Mouse (Mus musculus) forebrain, embryonic 14.5 days (tissue): ENCODE data around the gene Acox1. TPM values are rescaled to one million over a fixed set of nuclear protein-coding genes. Genes with fewer than 3 reads are reported as not detected.

Source experiments
- ATAC-seq: fragments of 200-750 bp; cut with Nextera tagmentation; 2 replicates; pipeline ENCODE4 v1.8.0; 2017; ENCODE audit warnings: mild to moderate bottlenecking, moderate library complexity
- DNase-seq: peaks from one replicate; pipeline ENCODE4 v3.0.0-alpha.2; 2015; ENCODE audit warnings: low spot score
- H3K27ac ChIP-seq: fragments of 300-500 bp; sonication (generic); 2 replicates; pipeline ENCODE4 v1.5.1; 2014; ENCODE audit warnings: low read depth, mild to moderate bottlenecking, control low read depth, low read length, moderate library complexity
- H3K27me3 ChIP-seq: fragments of 300-500 bp; sonication (generic); replicated peaks from 2 replicates; pipeline ENCODE4 v1.6.1; 2014; ENCODE audit warnings: low read length, control low read depth, mixed read lengths; ENCODE audit not compliant: control insufficient read depth, insufficient read depth
- H3K36me3 ChIP-seq: fragments of 300-500 bp; sonication (generic); 2 replicates; pipeline ENCODE4 v1.6.1; 2014; ENCODE audit warnings: low read length, control low read depth; ENCODE audit not compliant: control insufficient read depth, insufficient read depth
- H3K4me1 ChIP-seq: fragments of 300-500 bp; sonication (generic); 2 replicates; pipeline ENCODE4 v1.6.1; 2014; ENCODE audit warnings: antibody characterized with exemption, low read length, control low read depth; ENCODE audit not compliant: control insufficient read depth, insufficient read depth
- H3K4me2 ChIP-seq: fragments of 300-500 bp; sonication (generic); 2 replicates; pipeline ENCODE4 v1.6.1; 2014; ENCODE audit warnings: mild to moderate bottlenecking, control low read depth, low read length
- H3K4me3 ChIP-seq: fragments of 300-500 bp; sonication (generic); 2 replicates; pipeline ENCODE4 v1.5.1; 2014; ENCODE audit warnings: low read depth, low read length, control low read depth
- H3K9ac ChIP-seq: fragments of 300-500 bp; sonication (generic); 2 replicates; pipeline ENCODE4 v1.6.1; 2014; ENCODE audit warnings: mild to moderate bottlenecking, low read length, control low read depth, moderate library complexity
- H3K9me3 ChIP-seq: fragments of 300-500 bp; sonication (generic); replicated peaks from 2 replicates; pipeline ENCODE4 v1.6.1; 2016; ENCODE audit warnings: low read length, control low read depth, mixed read lengths; ENCODE audit not compliant: control insufficient read depth
- WGBS: fragments of 180-500 bp; shearing (Covaris S2); extraction: QIAGEN DNeasy Blood & Tissue Kit; methylation state at CpG from one replicate; pipeline ENCODE4 v1.1.7; 2014; 5-methylcytosine and 5-hydroxymethylcytosine counted together
- polyA plus RNA-seq: library from polyadenylated mRNA; unstranded; fragments of >200 nt; fragmentation: Nextera tagmentation; extraction: Ambion mirVana; gene quantifications from 2 replicates; pipeline ENCODE4 v1.2.1, GENCODE M21; 2014

Acox1 gene
- polyA plus RNA-seq, 1 experiment from 2014 or later: 48.1 TPM

DNA sequence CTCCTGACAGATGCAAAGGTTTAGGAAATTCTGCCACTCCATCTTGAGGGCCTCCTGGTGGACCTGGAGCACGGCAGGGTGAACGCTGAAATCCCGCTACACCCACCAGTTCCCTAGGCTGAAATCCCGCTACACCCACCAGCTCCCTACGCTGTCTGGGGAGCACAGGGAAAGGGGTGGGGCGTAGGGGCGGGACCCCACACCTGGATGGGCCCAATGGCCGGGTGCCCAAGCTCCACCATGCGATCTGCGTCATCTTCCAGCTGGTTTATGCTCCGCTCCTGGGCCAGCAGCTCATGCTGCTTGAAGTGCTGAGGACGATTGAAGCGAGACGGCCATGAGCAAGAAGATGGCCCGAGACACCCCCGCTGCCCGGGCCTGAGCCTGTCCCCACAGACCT, 33.6 kb upstream of the Acox1 start:
- H3K4me1 ChIP-seq: no peaks in the 10 kb centered on the region
- no peaks in the 10 kb centered on the region for H3K9me3 ChIP-seq
- ATAC-seq (no peak), DNase-seq (no peak)
- H3K4me2 ChIP-seq: 0 out of 2 replicates have a peak overlapping the region, but pooled peaks have one; percentile 18
- H3K9ac ChIP-seq: peak overlapping the region; percentile 32; the same call in 1 of the 2 replicates
- H3K27me3 ChIP-seq: no peaks in the 10 kb centered on the region
- no peaks in the 10 kb centered on the region for H3K36me3 ChIP-seq
- no peak overlapping the region for H3K4me3 ChIP-seq
- no peak overlapping the region for H3K27ac ChIP-seq
- 20% methylated on average over 17 of the region's 17 CpGs for WGBS

DNA sequence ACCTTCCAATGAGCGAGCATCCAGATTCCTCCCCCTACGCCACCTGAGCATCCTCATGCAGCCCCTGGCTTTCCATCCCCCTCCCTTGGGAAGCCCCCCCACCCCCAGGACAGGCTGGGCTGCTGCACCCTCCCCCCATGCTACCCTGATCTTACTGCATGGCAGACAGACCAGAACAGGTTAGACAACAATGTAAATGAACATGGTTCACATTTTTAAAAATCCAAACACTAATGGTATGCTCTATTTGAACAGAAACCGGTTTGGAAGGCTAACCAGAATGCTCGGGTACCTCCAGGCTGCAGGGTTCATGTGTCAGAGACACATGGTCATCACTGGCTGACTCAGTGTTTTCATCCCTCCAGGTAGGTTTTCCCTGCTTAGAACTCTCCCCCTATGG, 29.9 kb upstream of the Acox1 start:
- no peaks in the 10 kb centered on the region for H3K9me3 ChIP-seq
- H3K9ac ChIP-seq: no peak overlapping the region
- no peaks in the 10 kb centered on the region for H3K36me3 ChIP-seq
- H3K27ac ChIP-seq: no peak overlapping the region
- H3K4me1 ChIP-seq: no peaks in the 10 kb centered on the region
- H3K4me2 ChIP-seq: no peak overlapping the region
- peaks cover 6% of the 10 kb centered on the region; the same call in 1 of the 2 replicates for H3K27me3 ChIP-seq
- H3K4me3 ChIP-seq: no peak overlapping the region
- ATAC-seq (no peak), DNase-seq (no peak)
- 79% methylated on average over 4 of the region's 4 CpGs for WGBS

DNA sequence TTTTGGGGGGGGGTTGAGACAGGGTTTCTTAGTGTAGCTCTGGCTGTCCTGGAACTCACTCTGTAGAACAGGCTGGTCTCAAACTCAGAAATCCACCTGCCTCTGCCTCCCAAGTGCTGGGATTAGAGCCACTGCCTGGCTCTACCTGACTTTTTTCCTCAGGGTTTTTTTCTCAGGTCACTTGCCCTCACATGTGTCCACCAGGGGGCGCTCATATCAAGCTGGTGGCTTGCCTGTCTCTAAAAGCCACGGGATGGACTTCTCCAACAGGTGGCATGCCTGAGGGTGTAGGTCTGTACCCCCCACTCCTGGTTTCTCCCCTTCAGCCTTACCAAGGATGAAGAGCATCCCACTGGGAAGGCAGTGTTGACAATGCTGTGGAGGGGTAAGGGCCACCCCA, 27.6 kb upstream of the Acox1 start:
- Histone ChIP-seq H3K9ac (no peak overlapping the region), H3K36me3 (no peaks in the 10 kb centered on the region), H3K27ac (no peak overlapping the region), H3K4me3 (no peak overlapping the region), H3K4me1 (no peaks in the 10 kb centered on the region), H3K9me3 (peaks cover 4% of the 10 kb centered on the region; the same call in 1 of the 2 replicates), H3K4me2 (no peak overlapping the region), H3K27me3 (peaks cover 27% of the 10 kb centered on the region)
- 0% methylated on average over 2 of the region's 2 CpGs for WGBS
- DNase-seq (peak; percentile 74), ATAC-seq (no peak)

DNA sequence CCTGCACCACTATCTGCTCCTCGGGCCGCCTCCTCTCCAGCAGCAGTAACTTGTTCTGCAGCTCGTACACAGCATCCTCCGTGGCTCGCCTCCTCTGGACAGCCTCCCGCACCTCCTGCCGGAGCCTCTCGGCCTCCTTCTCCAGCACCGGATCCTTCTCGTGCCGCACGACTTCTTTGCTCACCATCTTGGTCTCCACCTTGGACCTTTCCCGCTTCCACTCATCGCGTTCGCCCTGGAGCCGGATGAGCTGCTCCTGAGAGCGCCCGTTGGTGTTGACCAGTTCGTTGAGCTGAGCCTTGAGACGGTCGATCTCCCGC, 23.9 kb upstream of the Acox1 start:
- H3K4me3 ChIP-seq: peak overlapping the region; percentile 19
- no peak for DNase-seq
- H3K27me3 ChIP-seq: peaks cover 29% of the 10 kb centered on the region
- peaks cover 5% of the 10 kb centered on the region; the same call in 1 of the 2 replicates for H3K9me3 ChIP-seq
- ATAC-seq: no peak
- H3K36me3 ChIP-seq: no peaks in the 10 kb centered on the region
- peaks cover 12% of the 10 kb centered on the region for H3K4me1 ChIP-seq
- H3K4me2 ChIP-seq: peak overlapping the region; percentile 43
- 23% methylated on average over 23 of the region's 23 CpGs for WGBS
- no peak overlapping the region for H3K27ac ChIP-seq
- H3K9ac ChIP-seq: no peak overlapping the region

DNA sequence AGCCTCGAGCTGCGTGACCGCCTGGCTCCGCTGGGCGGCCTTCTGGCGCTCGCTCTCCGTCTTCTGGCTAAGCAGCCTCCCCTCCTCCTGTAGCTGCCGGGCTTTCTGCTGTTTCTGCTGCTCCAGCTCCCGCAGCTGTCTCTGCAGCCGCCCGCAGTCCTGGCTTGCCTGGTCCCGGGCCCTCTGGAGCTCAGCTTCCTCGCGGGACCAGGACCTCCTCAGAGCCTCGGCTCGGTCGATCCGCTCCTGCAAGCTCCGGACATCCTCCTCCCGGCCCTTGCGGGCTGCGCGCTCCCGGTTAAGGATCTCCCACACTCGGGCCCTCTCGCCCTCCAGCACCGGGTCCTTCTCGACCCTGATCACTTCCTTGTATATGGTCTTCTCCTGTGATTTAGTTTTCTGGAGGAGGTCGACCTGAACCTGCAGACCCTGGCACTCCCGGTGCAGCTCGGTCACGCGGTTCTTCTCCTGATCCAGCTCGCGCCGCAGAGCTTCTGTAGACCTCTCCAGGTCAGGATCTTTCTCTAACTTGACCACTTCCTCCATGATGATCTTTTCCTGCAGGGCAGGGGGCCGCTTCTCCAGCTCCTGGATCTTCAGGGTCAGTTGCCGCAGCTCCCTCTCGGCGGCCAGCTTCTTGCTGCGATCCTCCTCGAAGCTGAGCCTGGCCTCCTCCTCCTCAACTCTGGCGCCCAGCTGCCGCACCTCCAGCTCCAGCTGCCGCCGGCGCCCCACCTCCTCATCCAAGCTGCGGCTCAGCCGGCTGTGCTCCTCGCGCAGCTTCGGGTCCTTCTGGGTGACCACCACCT, 23.3 kb upstream of the Acox1 start:
- ATAC-seq (no peak), DNase-seq (no peak)
- peak overlapping the region; percentile 43 for H3K4me2 ChIP-seq
- WGBS: 15% methylated on average over 53 of the region's 53 CpGs
- H3K4me3 ChIP-seq: peak overlapping the region; percentile 19
- H3K9me3 ChIP-seq: peaks cover 5% of the 10 kb centered on the region; the same call in 1 of the 2 replicates
- H3K27me3 ChIP-seq: peaks cover 29% of the 10 kb centered on the region
- no peak overlapping the region for H3K9ac ChIP-seq
- H3K27ac ChIP-seq: no peak overlapping the region
- H3K4me1 ChIP-seq: peaks cover 12% of the 10 kb centered on the region
- H3K36me3 ChIP-seq: no peaks in the 10 kb centered on the region

DNA sequence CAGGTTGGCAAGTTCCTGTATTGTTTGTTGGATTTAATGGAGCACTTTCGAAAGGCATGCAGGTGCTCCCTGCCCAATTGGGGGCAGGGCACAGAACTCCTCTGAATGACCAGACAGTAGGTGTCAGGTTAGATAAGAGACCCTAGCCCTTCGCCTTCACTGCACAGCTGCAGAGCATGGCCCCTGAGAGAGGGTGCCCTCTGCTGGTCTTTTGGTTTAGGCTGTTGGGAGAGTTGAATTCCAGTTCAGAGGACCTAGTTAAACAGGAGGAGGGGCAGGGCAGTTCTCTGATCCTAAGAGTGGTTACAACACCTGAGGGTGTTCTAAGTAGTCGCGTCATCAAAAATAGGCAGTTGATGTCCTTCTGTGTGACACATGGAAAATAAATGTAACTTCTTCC, 21.0 kb upstream of the Acox1 start:
- WGBS: 19% methylated on average over 4 of the region's 4 CpGs
- H3K9me3 ChIP-seq: peaks cover 5% of the 10 kb centered on the region; the same call in 1 of the 2 replicates
- no peak for ATAC-seq
- peaks cover 29% of the 10 kb centered on the region for H3K27me3 ChIP-seq
- H3K4me3 ChIP-seq: no peak overlapping the region
- no peak overlapping the region for H3K4me2 ChIP-seq
- H3K27ac ChIP-seq: peak overlapping the region; percentile 74; the same call in 1 of the 2 replicates
- peaks cover 12% of the 10 kb centered on the region for H3K4me1 ChIP-seq
- no peaks in the 10 kb centered on the region for H3K36me3 ChIP-seq
- peak; percentile 59 for DNase-seq
- no peak overlapping the region for H3K9ac ChIP-seq

DNA sequence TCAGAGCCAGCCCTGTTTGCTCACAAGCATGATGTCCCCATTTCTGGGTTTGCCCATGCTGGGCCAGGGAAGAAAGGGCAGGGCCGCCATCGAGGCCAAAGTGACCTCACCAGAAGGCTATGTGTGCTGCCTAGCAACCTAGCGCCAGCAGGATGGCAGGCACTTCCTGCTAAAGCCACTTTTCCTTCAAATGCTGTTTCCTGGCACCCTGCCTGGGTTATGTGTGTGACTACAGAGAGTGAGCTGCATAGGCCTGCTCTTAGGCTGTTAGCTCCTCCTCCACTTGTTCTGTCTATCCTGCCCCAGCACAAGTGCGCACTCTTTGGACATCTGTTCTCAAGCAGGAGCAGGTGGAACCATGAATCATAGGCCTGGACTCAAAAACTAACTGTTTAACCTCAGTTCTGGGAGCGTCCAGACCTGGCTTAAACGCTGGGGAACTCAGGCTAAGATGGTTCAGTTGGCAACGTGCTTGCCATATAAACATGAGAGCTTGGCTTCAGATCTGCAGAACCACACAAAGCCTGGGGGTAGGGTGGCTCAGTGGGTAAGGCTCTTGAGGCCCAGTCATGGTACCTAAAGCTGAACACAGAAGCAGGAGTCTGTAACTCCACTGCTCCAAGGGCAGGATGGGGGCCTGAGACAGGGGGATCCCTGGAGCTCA, 20.0 kb upstream of the Acox1 start:
- peaks cover 25% of the 10 kb centered on the region for H3K27me3 ChIP-seq
- H3K4me3 ChIP-seq: no peak overlapping the region
- ATAC-seq: peak; percentile 83
- no peaks in the 10 kb centered on the region for H3K36me3 ChIP-seq
- no peak overlapping the region for H3K4me2 ChIP-seq
- H3K9ac ChIP-seq: no peak overlapping the region
- H3K27ac ChIP-seq: peak overlapping the region; percentile 74
- 51% methylated on average over 7 of the region's 7 CpGs for WGBS
- DNase-seq: peak; percentile 92
- H3K4me1 ChIP-seq: peaks cover 12% of the 10 kb centered on the region
- peaks cover 5% of the 10 kb centered on the region; the same call in 1 of the 2 replicates for H3K9me3 ChIP-seq

DNA sequence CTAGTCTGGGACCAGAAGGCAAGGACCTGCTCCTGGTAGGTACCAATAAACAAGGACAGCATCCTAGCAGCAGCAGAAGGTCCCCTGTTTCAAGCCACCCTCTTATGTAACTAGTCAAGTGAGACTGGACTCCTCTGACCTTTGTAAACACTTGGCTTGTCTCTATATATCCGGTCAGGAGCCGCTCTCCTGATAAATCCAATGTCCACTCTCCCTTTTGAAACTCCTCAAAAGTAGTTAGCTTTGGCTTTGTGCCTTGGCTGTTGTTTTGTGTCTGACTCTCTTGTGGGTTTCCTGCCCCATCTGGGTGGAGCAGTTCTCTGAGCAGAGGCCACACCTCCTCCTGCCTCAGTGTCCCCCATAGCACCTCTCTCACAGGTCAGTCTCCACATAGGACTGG, 19.4 kb upstream of the Acox1 start:
- H3K9ac ChIP-seq: no peak overlapping the region
- ATAC-seq (no peak), DNase-seq (no peak)
- H3K27me3 ChIP-seq: peaks cover 19% of the 10 kb centered on the region
- H3K4me3 ChIP-seq: no peak overlapping the region
- peaks cover 5% of the 10 kb centered on the region; the same call in 1 of the 2 replicates for H3K9me3 ChIP-seq
- no peaks in the 10 kb centered on the region for H3K36me3 ChIP-seq
- peak overlapping the region; percentile 74 for H3K27ac ChIP-seq
- peaks cover 12% of the 10 kb centered on the region for H3K4me1 ChIP-seq
- WGBS: 90% methylated on average over 2 of the region's 2 CpGs
- no peak overlapping the region for H3K4me2 ChIP-seq

DNA sequence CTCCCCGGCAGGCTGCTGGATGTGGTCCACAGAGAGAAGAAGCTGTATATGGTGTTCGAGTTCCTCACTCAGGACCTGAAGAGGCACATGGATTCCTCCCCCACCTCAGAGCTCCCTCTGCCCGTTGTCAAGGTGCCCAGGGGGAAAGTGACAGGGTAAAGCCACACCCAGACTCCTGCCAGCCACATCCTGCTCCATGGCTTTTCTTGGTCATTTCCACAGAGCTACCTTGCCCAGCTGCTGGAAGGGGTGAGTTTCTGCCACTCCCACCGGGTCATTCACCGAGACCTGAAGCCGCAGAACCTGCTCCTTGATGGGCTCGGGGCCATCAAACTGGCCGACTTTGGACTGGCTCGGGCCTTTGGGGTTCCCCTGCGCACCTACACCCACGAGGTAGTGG, 17.7 kb upstream of the Acox1 start:
- H3K36me3 ChIP-seq: no peaks in the 10 kb centered on the region
- H3K27me3 ChIP-seq: peaks cover 4% of the 10 kb centered on the region
- peaks cover 12% of the 10 kb centered on the region for H3K4me1 ChIP-seq
- no peak overlapping the region for H3K27ac ChIP-seq
- H3K9me3 ChIP-seq: peaks cover 3% of the 10 kb centered on the region; the same call in 1 of the 2 replicates
- ATAC-seq: no peak
- no peak overlapping the region for H3K9ac ChIP-seq
- H3K4me3 ChIP-seq: no peak overlapping the region
- no peak overlapping the region for H3K4me2 ChIP-seq
- 88% methylated on average over 11 of the region's 11 CpGs for WGBS
- DNase-seq: no peak
